Mouse (Mus musculus) layer of hippocampus, postnatal 25 days (tissue): ENCODE measurements around the gene Prrc2a. TPM values are rescaled to one million over a fixed set of nuclear protein-coding genes. Genes with fewer than 3 reads are reported as not detected.

ENCODE experiments used
- DNase-seq, 2 experiments: peaks; one replicate each; pipeline ENCODE4 v3.0.0; 2022; ENCODE audit warnings: mixed read lengths in 2 of 2, low spot score in 1 of 2; ENCODE audit errors: extremely low spot score in 1 of 2
- microRNA-seq, 2 experiments: library from miRNA; unstranded; fragments of <30 nt; microRNA quantifications; one replicate each; pipeline ENCODE4 v1.2.0; 2021
- total RNA-seq, 2 experiments: library from RNA; stranded (reverse); gene quantifications; 2 replicates each; pipeline ENCODE4 v1.2.3; 2021

Gene Prrc2a
- total RNA-seq, 2 experiments from 2014 or later = 302 to 353 TPM

GRCm38 (mm10) chr17:35111774-35112173, 52.9 kb downstream of the Prrc2a start:
- no peak for DNase-seq

DNA sequence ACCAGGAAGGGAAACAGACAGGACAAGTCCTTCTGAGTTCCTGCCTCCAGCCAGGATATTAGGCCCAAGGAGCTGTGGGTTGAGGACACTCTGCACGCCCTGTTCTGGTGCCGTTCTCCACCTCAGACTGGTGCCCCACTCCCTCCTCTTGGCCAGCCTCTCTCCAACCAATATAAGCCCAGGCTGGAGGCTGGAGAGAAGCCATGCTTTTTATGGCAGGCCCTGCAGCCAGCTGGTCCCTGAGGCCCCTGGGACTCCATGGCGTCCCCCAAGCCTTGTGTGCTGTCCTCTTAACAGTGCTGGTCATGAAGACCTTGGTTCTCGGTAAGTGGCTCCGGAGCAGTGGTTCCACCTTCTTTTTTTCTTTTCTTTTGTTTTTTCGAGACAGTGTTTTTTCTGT, 56.6 kb downstream of the Prrc2a start, which contains the start of gene Ly6g5c:
Gene Ly6g5c, plus strand, starts transcription at position 183 of the 400 bp plus-strand sequence.
- DNase-seq = no peak

- no peak for DNase-seq
Measured at GRCm38 (mm10) chr17:35106522-35106921, 58.2 kb downstream of the Prrc2a start.

- peak in 1 of 2 experiments; percentile 34 for DNase-seq
Measured at GRCm38 (mm10) chr17:35105740-35106389, 58.8 kb downstream of the Prrc2a start.

- no peak for DNase-seq
Measured at GRCm38 (mm10) chr17:35104754-35105153, 59.9 kb downstream of the Prrc2a start.

GRCm38 (mm10) chr17:35104079-35104478, 60.6 kb downstream of the Prrc2a start:
- DNase-seq = no peak

DNA sequence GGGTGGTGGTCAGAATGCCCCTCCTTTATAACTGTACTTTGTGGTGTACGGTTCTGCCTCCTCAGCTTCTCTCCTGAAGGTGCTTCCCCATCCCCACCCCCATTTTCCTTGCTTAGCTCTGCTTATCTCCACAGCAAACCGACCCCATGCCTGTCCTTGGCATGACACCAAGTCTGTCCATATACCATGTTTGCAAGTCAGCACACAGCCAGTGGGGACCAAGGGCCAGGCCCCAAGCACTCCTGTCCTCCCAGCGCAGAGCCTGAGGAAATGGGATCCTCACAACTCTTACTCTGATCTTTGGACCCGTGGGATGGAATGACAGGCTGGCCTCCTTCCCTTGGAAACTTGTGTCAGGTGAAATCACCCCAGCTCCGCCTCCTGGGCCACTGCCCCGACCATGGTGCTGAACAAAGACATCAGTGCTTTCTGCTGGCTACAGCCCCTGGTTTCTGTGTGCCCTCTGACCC, 61.4 kb downstream of the Prrc2a start:
- DNase-seq = no peak

DNA sequence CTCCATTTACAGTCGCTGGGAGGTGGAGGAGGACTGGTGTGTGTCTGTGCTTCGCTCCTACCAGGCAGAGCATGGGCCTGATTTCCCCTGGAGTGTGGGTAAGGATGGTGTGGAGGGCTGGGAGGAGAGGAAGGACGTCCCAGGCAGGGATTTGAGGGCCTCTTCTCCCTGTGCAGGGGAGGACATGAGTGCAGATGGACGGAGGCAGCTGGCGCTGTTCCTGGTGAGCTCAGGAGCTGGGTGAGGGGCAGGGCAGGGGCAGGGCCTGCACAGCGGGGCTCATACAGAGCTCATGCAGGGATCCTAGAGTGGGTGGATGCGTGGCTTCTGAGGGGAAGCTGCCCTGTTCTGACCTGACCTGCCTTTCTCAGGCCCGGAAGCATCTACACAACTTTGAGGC, 62.4 kb downstream of the Prrc2a start:
- no peak for DNase-seq

- DNase-seq = no peak
Measured at GRCm38 (mm10) chr17:35101161-35101560, 63.5 kb downstream of the Prrc2a start.

DNA sequence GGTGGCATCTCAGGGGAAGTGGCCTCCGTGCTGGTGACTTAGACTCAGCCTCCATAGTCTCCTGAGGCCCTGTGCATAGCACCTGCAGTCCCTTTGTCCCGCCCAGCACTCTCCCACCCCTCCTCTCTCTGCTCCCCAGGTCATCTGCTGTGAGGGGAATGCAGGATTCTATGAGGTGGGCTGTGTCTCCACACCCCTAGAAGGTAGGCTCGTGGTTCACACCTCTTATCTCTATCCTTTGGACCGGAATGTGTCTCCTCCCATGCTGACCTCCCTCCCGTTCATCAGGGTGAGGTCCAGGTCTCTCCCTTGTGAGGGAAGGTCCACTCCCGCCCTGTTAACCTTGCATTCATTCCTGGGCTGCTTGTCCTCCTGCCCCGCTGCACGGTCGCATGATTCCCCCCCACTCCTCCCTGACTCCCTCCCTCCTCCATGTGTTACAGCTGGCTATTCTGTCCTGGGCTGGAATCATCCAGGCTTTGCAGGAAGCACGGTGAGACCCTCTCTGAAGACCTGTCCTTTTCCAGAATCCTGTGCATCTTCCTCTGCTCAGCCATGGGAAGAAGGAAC, 64.4 kb downstream of the Prrc2a start:
- no peak for DNase-seq

Small RNA genes within 50 kb of the gene (microRNA-seq; reads per million reads assigned to microRNA genes)
- gene Mir6973a (0 reads per million in 2 experiments), gene Mir6974 (0.37 to 0.60 reads per million in 2 experiments)

Other genes with a start within 250 kb of the Prrc2a start
- 10 to 100 TPM; 37.2 to 37.4 TPM for gene Neu1, start 233.6 kb downstream of the Prrc2a start, total RNA-seq
- gene Hspa1b, start 205.7 kb downstream of the Prrc2a start, total RNA-seq = 10 to 100 TPM; 17.0 to 23.5 TPM
- not detected for gene Gm20481, start 195.0 kb downstream of the Prrc2a start, total RNA-seq
- gene Hspa1a, start 192.7 kb downstream of the Prrc2a start, total RNA-seq = 10 to 100 TPM; 14.9 to 17.9 TPM
- under 1 TPM; 0.22 to 0.31 TPM for gene Hspa1l, start 192.2 kb downstream of the Prrc2a start, total RNA-seq
- 10 to 100 TPM; 18.1 to 19.3 TPM for gene Lsm2, start 183.0 kb downstream of the Prrc2a start, total RNA-seq
- gene Vars, start 163.9 kb downstream of the Prrc2a start, total RNA-seq = 10 to 100 TPM; 43.7 to 55.6 TPM
- gene Vwa7, start 148.3 kb downstream of the Prrc2a start, total RNA-seq = under 1 TPM; 0.07 to 0.23 TPM
- gene Sapcd1, start 136.9 kb downstream of the Prrc2a start, total RNA-seq = 1 to 10 TPM in 1 of 2 experiments, under 1 TPM in 1; 0.64 to 1.1 TPM
- gene Msh5, start 118.2 kb downstream of the Prrc2a start, total RNA-seq = under 1 TPM; 0.62 to 0.82 TPM
- gene Clic1, start 114.9 kb downstream of the Prrc2a start, total RNA-seq = 10 to 100 TPM in 1 of 2 experiments, 1 to 10 TPM in 1; 9.7 to 10.1 TPM
- 10 to 100 TPM; 19.5 to 20.7 TPM for gene Ddah2, start 105.9 kb downstream of the Prrc2a start, total RNA-seq
- gene Ly6g6c, start 99.5 kb downstream of the Prrc2a start, total RNA-seq = not detected
- not detected for gene Mpig6b, start 98.7 kb downstream of the Prrc2a start, total RNA-seq
- gene Ly6g6e, start 88.0 kb downstream of the Prrc2a start, total RNA-seq = 1 to 10 TPM; 4.1 to 4.3 TPM
- 1 to 10 TPM in 1 of 2 experiments, under 1 TPM in 1; 0.80 to 1.2 TPM for gene Ly6g6d, start 86.8 kb downstream of the Prrc2a start, total RNA-seq
- gene Ly6g6f, start 79.3 kb downstream of the Prrc2a start, total RNA-seq = not detected
- 10 to 100 TPM; 97.9 to 98.1 TPM for gene Abhd16a, start 75.6 kb downstream of the Prrc2a start, total RNA-seq
- not detected for gene Ly6g5c, start 56.6 kb downstream of the Prrc2a start, total RNA-seq
- gene Ly6g5b, start 49.5 kb downstream of the Prrc2a start, total RNA-seq = under 1 TPM; 0.42 to 0.54 TPM
- gene Gpank1, start 43.4 kb downstream of the Prrc2a start, total RNA-seq = 10 to 100 TPM; 14.2 to 14.4 TPM
- 100 to 1,000 TPM; 179 to 181 TPM for gene Csnk2b, start 42.8 kb downstream of the Prrc2a start, total RNA-seq
- gene D17H6S53E, start 38.5 kb downstream of the Prrc2a start, total RNA-seq = 10 to 100 TPM; 27.0 to 27.3 TPM
- not detected for gene Apom, start 32.8 kb downstream of the Prrc2a start, total RNA-seq
- gene Bag6, start 29.7 kb downstream of the Prrc2a start, total RNA-seq = 100 to 1,000 TPM; 290 to 320 TPM
- gene Aif1, start 11.2 kb upstream of the Prrc2a start, total RNA-seq = 10 to 100 TPM; 10.4 to 10.8 TPM
- 1 to 10 TPM; 8.1 to 8.9 TPM for gene Lst1, start 23.5 kb upstream of the Prrc2a start, total RNA-seq
- under 1 TPM; 0.42 to 0.54 TPM for gene Ltb, start 29.5 kb upstream of the Prrc2a start, total RNA-seq
- not detected for gene Tnf, start 37.1 kb upstream of the Prrc2a start, total RNA-seq
- gene Lta, start 40.5 kb upstream of the Prrc2a start, total RNA-seq = under 1 TPM in 1 of 2 experiments, not detected in 1; 0.20 TPM
- not detected for gene Gm16181, start 55.9 kb upstream of the Prrc2a start, total RNA-seq
- 100 to 1,000 TPM; 607 to 639 TPM for gene Atp6v1g2, start 68.8 kb upstream of the Prrc2a start, total RNA-seq
- gene Nfkbil1, start 70.9 kb upstream of the Prrc2a start, total RNA-seq = 10 to 100 TPM; 13.7 to 14.8 TPM
- 100 to 1,000 TPM; 213 to 229 TPM for gene Ddx39b, start 76.8 kb upstream of the Prrc2a start, total RNA-seq
- gene H2-D1, start 97.8 kb upstream of the Prrc2a start, total RNA-seq = 10 to 100 TPM; 14.6 to 15.9 TPM
- under 1 TPM in 1 of 2 experiments, not detected in 1; 0.42 TPM for gene H2-Q1, start 155.5 kb upstream of the Prrc2a start, total RNA-seq
- gene H2-Q2, start 177.3 kb upstream of the Prrc2a start, total RNA-seq = under 1 TPM in 1 of 2 experiments, not detected in 1; 0.44 TPM
- gene H2-Q4, start 214.7 kb upstream of the Prrc2a start, total RNA-seq = 1 to 10 TPM; 1.5 to 1.9 TPM